Mouse (Mus musculus) mouse embryonic stem cell (cell line): ENCODE data around the gene Cntnap2.

Experiments
- in situ Hi-C, 2 experiments: fragments of 300-500 bp; cut with MboI; formaldehyde crosslinking; loops; 1 replicate in 1 of 2; 3 replicates in 1 of 2; pipeline ENCODE4 v1.14.3; 2019 to 2020; ENCODE audit warnings: low sequenced_read_pairs in 2 of 2, low pct_unique_long_range_greater_than_20kb in 1 of 2, mixed read lengths in 1 of 2; ENCODE audit not compliant: unreplicated experiment in 1 of 2

Gene Cntnap2

GRCm38 (mm10) chr6:47239376-47239921 is 2180.3 kb downstream of the Cntnap2 start:
- in situ Hi-C loops: no loop called here

GRCm38 (mm10) chr6:47241379-47241778 is 2182.2 kb downstream of the Cntnap2 start:
- in situ Hi-C loops: no loop called here

GRCm38 (mm10) chr6:47243863-47244606 is 2184.9 kb downstream of the Cntnap2 start:
- in situ Hi-C loops: no loop called here

GRCm38 (mm10) chr6:47244642-47245041 is 2185.5 kb downstream of the Cntnap2 start:
- in situ Hi-C loops: no loop called here

GRCm38 (mm10) chr6:47255270-47255669 is 2196.1 kb downstream of the Cntnap2 start:
- in situ Hi-C loops: no loop called here

GRCm38 (mm10) chr6:47256227-47256887 is 2197.2 kb downstream of the Cntnap2 start:
- in situ Hi-C loops: no loop called here

- in situ Hi-C loops: no loop called here
These were observed 2197.9 kb downstream of the Cntnap2 start for GRCm38 (mm10) chr6:47256918-47257506.

GRCm38 (mm10) chr6:47259626-47260114 is 2200.5 kb downstream of the Cntnap2 start:
- in situ Hi-C loops: no loop called here

GRCm38 (mm10) chr6:47267236-47267635 is 2208.1 kb downstream of the Cntnap2 start:
- in situ Hi-C loops: no loop called here

- in situ Hi-C loops: no loop called here
These were observed 2210.3 kb downstream of the Cntnap2 start for GRCm38 (mm10) chr6:47269455-47269854.

- in situ Hi-C loops: no loop called here
These were observed 2212.4 kb downstream of the Cntnap2 start for GRCm38 (mm10) chr6:47271576-47271975.

- in situ Hi-C loops: no loop called here
These were observed 2213.7 kb downstream of the Cntnap2 start for GRCm38 (mm10) chr6:47272606-47273575.

- in situ Hi-C loops: no loop called here
These were observed 2215.9 kb downstream of the Cntnap2 start for GRCm38 (mm10) chr6:47275065-47275464.

- in situ Hi-C loops: no loop called here
These were observed 2220.0 kb downstream of the Cntnap2 start for GRCm38 (mm10) chr6:47279183-47279582.

- in situ Hi-C loops: no loop called here
These were observed 2222.4 kb downstream of the Cntnap2 start for GRCm38 (mm10) chr6:47281584-47281983.

GRCm38 (mm10) chr6:47284794-47285193 is 2225.6 kb downstream of the Cntnap2 start:
- in situ Hi-C loops: no loop called here

GRCm38 (mm10) chr6:47285742-47286141 is 2226.6 kb downstream of the Cntnap2 start:
- in situ Hi-C loops: no loop called here
